Mouse (Mus musculus) midbrain, embryonic 11.5 days (tissue): ENCODE results near the gene Pex14. TPM values are rescaled to one million over a fixed set of nuclear protein-coding genes. Genes with fewer than 3 reads are reported as not detected.

Experiments
- ATAC-seq: fragments of 200-750 bp; cut with Nextera tagmentation; 2 replicates; pipeline ENCODE4 v1.8.0; 2017; ENCODE audit warnings: moderate TSS enrichment, moderate library complexity; ENCODE audit not compliant: low FRiP score
- DNase-seq: peaks from one replicate; pipeline ENCODE4 v3.0.0; 2015; ENCODE audit warnings: low spot score; ENCODE audit errors: missing footprints
- H3K27ac ChIP-seq: fragments of 300-500 bp; sonication (generic); 2 replicates; pipeline ENCODE4 v1.5.1; 2014; ENCODE audit warnings: low read depth, low read length
- H3K27me3 ChIP-seq: fragments of 300-500 bp; sonication (generic); 2 replicates; pipeline ENCODE4 v1.6.1; 2014; ENCODE audit warnings: mild to moderate bottlenecking, low read length, moderate library complexity, mixed read lengths; ENCODE audit not compliant: control insufficient read depth, insufficient read depth
- H3K36me3 ChIP-seq: fragments of 300-500 bp; sonication (generic); 2 replicates; pipeline ENCODE4 v1.6.1; 2014; ENCODE audit warnings: mild to moderate bottlenecking, low read length, moderate library complexity, mixed read lengths; ENCODE audit not compliant: control insufficient read depth, insufficient read depth
- H3K4me1 ChIP-seq: fragments of 300-500 bp; sonication (generic); 2 replicates; pipeline ENCODE4 v1.6.1; 2014; ENCODE audit warnings: low read length; ENCODE audit not compliant: control insufficient read depth, insufficient read depth
- H3K4me2 ChIP-seq: fragments of 300-500 bp; sonication (generic); 2 replicates; pipeline ENCODE4 v1.6.1; 2014; ENCODE audit warnings: mild to moderate bottlenecking, moderate library complexity
- H3K4me3 ChIP-seq: fragments of 300-500 bp; sonication (generic); 2 replicates; pipeline ENCODE4 v1.5.1; 2014; ENCODE audit warnings: low read depth, low read length
- H3K9ac ChIP-seq: fragments of 300-500 bp; sonication (generic); 2 replicates; pipeline ENCODE4 v1.6.1; 2014; ENCODE audit warnings: low read length
- H3K9me3 ChIP-seq: fragments of 300-500 bp; sonication (generic); 2 replicates; pipeline ENCODE4 v1.6.1; 2016; ENCODE audit warnings: low read length; ENCODE audit not compliant: control insufficient read depth
- WGBS: fragments of 180-500 bp; shearing (Covaris S2); extraction: QIAGEN DNeasy Blood & Tissue Kit; methylation state at CpG from one replicate; pipeline ENCODE4 v1.1.7; 2014; 5-methylcytosine and 5-hydroxymethylcytosine counted together
- polyA plus RNA-seq: library from polyadenylated mRNA; unstranded; fragments of >200 nt; fragmentation: Nextera tagmentation; extraction: Ambion mirVana; gene quantifications from 2 replicates; pipeline ENCODE4 v1.2.1, GENCODE M21; 2014

The Pex14 gene
- polyA plus RNA-seq, 1 experiment from 2014 or later = 35.9 TPM

DNA sequence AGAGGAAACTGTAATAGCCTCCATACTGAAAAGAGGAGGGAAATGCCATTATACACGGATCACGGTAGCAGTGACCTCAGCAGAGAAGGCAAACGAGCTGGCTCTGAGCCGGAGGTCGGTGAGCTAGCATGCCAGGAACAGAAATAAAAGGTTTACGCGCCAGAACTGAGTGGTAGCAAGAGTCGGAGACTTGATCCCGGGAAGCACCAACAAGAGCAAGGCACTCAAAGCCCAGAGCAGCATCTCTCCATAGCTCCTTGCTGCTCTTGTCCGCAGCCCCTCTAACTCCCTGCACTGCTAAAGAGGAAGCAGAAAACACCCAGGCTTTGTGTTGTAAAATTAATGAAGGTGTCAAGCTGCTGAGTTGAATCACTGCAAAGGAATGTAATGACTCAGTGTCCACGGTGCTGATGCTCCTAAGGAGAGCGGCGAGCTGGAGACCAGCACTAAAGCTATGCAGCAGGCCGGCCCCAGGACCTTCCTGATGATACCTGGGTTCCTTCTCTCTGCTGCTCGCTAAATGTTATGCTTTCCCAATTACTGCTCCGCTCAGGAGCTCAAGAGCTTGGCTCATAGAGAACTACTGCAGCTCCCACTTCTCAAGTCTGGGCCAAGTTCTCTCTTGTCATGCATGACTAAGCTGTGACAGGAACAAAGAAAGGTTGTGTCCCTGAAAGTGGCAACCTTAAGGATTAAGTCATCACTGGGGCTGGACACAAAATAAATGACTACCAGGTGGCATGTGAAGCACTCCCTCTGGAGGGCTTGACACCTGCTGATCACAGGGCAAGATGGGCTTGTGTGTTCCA lies 50.1 kb downstream of the Pex14 start:
- Histone ChIP-seq H3K9me3 (no peaks in the 10 kb centered on the region), H3K27ac (no peak overlapping the region), H3K4me3 (no peak overlapping the region), H3K36me3 (no peaks in the 10 kb centered on the region), H3K4me2 (no peak overlapping the region), H3K4me1 (peaks cover 21% of the 10 kb centered on the region), H3K9ac (0 out of 2 replicates have a peak overlapping the region, but pooled peaks have one; percentile 9), H3K27me3 (peaks cover 10% of the 10 kb centered on the region)
- ATAC-seq = peak; percentile 47
- DNase-seq = peak; percentile 92
- WGBS = 6% methylated on average over 16 of the region's 16 CpGs

DNA sequence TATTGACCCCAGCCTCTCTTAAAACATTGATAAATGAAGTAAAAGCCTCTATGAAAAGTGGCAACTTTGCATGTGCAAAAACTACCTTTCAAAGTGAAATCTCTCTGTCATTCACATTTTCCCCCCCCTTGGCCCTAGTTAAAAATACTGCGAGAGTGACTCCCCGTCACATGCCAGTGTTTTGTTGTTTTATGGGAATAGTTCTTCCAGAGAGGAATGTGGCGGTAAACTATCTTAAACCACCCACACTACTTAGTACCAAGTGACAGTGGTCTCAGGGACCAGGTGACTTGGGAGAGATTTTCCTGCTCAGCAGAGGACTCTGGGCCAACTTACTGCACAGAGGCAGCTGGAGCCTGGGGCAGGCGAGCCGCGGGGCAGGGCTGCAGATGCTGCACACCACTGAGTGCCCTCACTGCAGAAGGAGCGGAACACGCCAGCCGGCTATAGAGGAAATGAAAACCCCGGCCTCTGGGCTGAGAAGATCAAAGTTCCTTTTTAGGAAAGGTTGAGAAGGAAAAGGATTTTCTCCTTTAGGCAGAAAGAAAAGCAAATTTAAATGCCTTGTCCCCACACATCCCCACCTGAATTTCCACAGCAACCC lies 50.9 kb downstream of the Pex14 start:
- DNase-seq (no peak), ATAC-seq (peak; percentile 58; the same call in 1 of the 2 replicates)
- Histone ChIP-seq H3K4me3 (no peak overlapping the region), H3K4me2 (no peak overlapping the region), H3K9ac (no peak overlapping the region), H3K36me3 (no peaks in the 10 kb centered on the region), H3K27me3 (peaks cover 10% of the 10 kb centered on the region), H3K9me3 (no peaks in the 10 kb centered on the region), H3K4me1 (peaks cover 21% of the 10 kb centered on the region), H3K27ac (no peak overlapping the region)
- WGBS = 25% methylated on average over 10 of the region's 10 CpGs

DNA sequence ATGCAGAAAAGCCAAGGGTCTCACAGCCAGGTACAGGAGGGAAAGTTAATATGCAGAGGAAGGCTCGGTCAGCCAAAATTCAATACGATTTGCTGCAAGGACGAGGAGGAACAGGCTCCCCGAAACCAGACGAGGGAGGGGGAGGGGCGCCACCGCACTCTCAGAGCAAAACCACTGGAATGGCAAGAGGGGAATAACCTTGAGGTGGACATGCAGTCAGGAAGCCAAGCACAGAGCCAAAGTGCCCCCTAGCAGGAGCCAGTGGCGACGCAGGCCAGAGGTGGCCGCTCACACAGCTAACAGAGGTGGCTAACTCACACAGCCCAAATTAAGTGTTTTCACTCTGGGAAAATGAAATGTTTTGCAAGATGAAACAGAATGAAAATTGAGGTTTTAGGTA lies 52.3 kb downstream of the Pex14 start:
- H3K27ac ChIP-seq = no peak overlapping the region
- no peak overlapping the region for H3K4me3 ChIP-seq
- peak; percentile 71; the same call in 1 of the 2 replicates for ATAC-seq
- peaks cover 21% of the 10 kb centered on the region for H3K4me1 ChIP-seq
- 1% methylated on average over 10 of the region's 10 CpGs for WGBS
- peak; percentile 91 for DNase-seq
- H3K9me3 ChIP-seq = no peaks in the 10 kb centered on the region
- H3K27me3 ChIP-seq = peaks cover 10% of the 10 kb centered on the region
- H3K36me3 ChIP-seq = no peaks in the 10 kb centered on the region
- H3K9ac ChIP-seq = no peak overlapping the region
- no peak overlapping the region for H3K4me2 ChIP-seq

- H3K4me3 ChIP-seq = no peak overlapping the region
- H3K9ac ChIP-seq = no peak overlapping the region
- H3K27me3 ChIP-seq = peaks cover 7% of the 10 kb centered on the region
- H3K4me1 ChIP-seq = peaks cover 21% of the 10 kb centered on the region
- no peaks in the 10 kb centered on the region for H3K36me3 ChIP-seq
- ATAC-seq = no peak
- H3K4me2 ChIP-seq = no peak overlapping the region
- 63% methylated on average over 5 of the region's 5 CpGs for WGBS
- no peak overlapping the region for H3K27ac ChIP-seq
- DNase-seq = no peak
- no peaks in the 10 kb centered on the region for H3K9me3 ChIP-seq
Observed at GRCm38 (mm10) chr4:149045885-149046284, 53.8 kb downstream of the Pex14 start.

DNA sequence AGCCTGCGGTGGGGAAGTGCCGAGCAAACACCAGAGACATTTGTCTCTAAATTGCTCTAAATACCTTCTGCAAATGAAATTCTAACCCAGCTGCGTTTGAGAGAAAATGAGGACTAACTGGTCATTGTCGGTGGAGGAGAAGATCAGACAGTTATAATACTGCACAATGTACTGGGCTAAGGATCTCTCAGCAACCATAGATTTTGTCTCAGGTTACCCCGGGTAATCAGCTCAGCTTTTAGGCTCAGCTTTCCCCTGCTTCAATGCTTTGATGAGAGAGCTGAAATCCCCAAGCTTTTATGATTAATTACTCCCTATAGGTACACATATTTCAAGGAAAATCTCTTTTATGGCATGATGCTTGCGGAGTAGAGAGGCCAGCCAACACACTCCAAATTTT lies 59.4 kb downstream of the Pex14 start:
- H3K9ac ChIP-seq = no peak overlapping the region
- H3K27ac ChIP-seq = peak overlapping the region; percentile 40
- H3K9me3 ChIP-seq = no peaks in the 10 kb centered on the region
- no peak for DNase-seq
- no peak overlapping the region for H3K4me2 ChIP-seq
- ATAC-seq = no peak
- H3K36me3 ChIP-seq = no peaks in the 10 kb centered on the region
- WGBS = 55% methylated on average over 6 of the region's 6 CpGs
- H3K4me1 ChIP-seq = peaks cover 6% of the 10 kb centered on the region
- H3K4me3 ChIP-seq = no peak overlapping the region
- H3K27me3 ChIP-seq = no peaks in the 10 kb centered on the region

- Histone ChIP-seq H3K27ac (no peak overlapping the region), H3K4me2 (no peak overlapping the region), H3K9ac (no peak overlapping the region), H3K27me3 (no peaks in the 10 kb centered on the region), H3K4me1 (peaks cover 6% of the 10 kb centered on the region), H3K4me3 (no peak overlapping the region), H3K9me3 (no peaks in the 10 kb centered on the region), H3K36me3 (no peaks in the 10 kb centered on the region)
- WGBS = 58% methylated on average over 6 of the region's 6 CpGs
- DNase-seq (no peak), ATAC-seq (no peak)
Observed at GRCm38 (mm10) chr4:149037706-149038105, 62.0 kb downstream of the Pex14 start.

DNA sequence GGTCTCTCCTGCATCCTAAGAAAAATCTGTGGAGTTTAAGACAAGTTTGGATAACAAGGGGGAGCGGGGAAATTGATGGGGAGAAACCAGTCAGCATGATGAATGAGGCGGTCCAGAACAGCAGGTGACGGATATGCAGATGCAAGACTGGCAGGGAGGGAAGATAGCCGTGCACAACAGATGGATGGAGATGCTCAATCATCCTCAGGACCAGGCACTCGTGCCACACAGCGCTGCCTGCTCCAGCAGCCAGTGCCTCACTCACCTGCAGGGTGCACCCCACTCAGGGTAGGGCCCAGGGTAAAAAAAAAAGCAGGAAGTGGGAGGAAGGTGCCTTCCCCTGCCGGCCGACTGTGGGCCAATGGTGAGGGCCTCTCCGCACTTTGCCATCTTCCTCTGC lies 63.1 kb downstream of the Pex14 start:
- no peaks in the 10 kb centered on the region for H3K36me3 ChIP-seq
- no peaks in the 10 kb centered on the region for H3K9me3 ChIP-seq
- no peak overlapping the region for H3K9ac ChIP-seq
- H3K27ac ChIP-seq = no peak overlapping the region
- no peak overlapping the region for H3K4me2 ChIP-seq
- DNase-seq (no peak), ATAC-seq (no peak)
- H3K27me3 ChIP-seq = no peaks in the 10 kb centered on the region
- WGBS = 54% methylated on average over 9 of the region's 9 CpGs
- H3K4me3 ChIP-seq = no peak overlapping the region
- peaks cover 6% of the 10 kb centered on the region for H3K4me1 ChIP-seq

- DNase-seq (no peak), ATAC-seq (peak; percentile 52)
- Histone ChIP-seq H3K36me3 (no peaks in the 10 kb centered on the region), H3K4me1 (peaks cover 6% of the 10 kb centered on the region; the same call in 1 of the 2 replicates), H3K9ac (no peak overlapping the region), H3K9me3 (no peaks in the 10 kb centered on the region), H3K4me3 (no peak overlapping the region), H3K4me2 (no peak overlapping the region), H3K27ac (no peak overlapping the region), H3K27me3 (no peaks in the 10 kb centered on the region)
- WGBS = 70% methylated on average over 4 of the region's 4 CpGs
Observed at GRCm38 (mm10) chr4:149031507-149031906, 68.2 kb downstream of the Pex14 start.

DNA sequence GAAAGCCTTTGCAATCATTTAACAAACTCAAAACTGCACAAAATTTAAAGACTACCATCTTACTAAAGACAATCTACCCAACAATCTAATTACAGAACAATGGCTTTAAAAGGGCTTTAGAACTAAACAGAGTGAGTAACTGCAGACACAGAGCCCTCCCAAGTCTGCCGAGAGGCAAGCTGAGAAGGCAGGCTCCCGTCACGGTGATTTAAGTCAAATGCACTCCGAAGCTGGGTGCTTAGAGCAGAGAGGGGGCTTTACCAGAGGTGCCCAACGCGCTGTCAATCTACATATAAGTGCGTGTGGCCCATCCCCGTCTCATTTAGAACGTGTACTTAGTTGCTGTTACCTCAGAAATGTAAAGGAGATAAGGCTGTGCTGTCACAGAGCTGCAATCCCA lies 72.1 kb downstream of the Pex14 start:
- Histone ChIP-seq H3K27ac (no peak overlapping the region), H3K36me3 (no peaks in the 10 kb centered on the region), H3K9ac (no peak overlapping the region), H3K9me3 (no peaks in the 10 kb centered on the region), H3K4me3 (no peak overlapping the region), H3K4me1 (peaks cover 4% of the 10 kb centered on the region; the same call in 1 of the 2 replicates), H3K27me3 (no peaks in the 10 kb centered on the region), H3K4me2 (no peak overlapping the region)
- DNase-seq = no peak
- no peak for ATAC-seq
- WGBS = 37% methylated on average over 9 of the region's 9 CpGs
